Mouse (Mus musculus): ENCODE data around the gene Zfp646.
"Not testable (repeated sequence)": the region's sequence is repeated elsewhere in the genome, so short reads cannot be mapped to it uniquely, and the experiment has no call there.

Gene Zfp646

GRCm38 (mm10) chr7:127886551-127886950, 10.5 kb downstream of the Zfp646 start:
- no peak for DNase-seq

GRCm38 (mm10) chr7:127887191-127887590, 11.2 kb downstream of the Zfp646 start:
- no peak for DNase-seq

GRCm38 (mm10) chr7:127887781-127888180, 11.8 kb downstream of the Zfp646 start:
- DNase-seq: no peak

GRCm38 (mm10) chr7:127888821-127889220, 12.8 kb downstream of the Zfp646 start:
- DNase-seq: no peak

GRCm38 (mm10) chr7:127890798-127891197, 14.8 kb downstream of the Zfp646 start, which contains the start of gene Prss53:
Gene Prss53 (minus strand): TSS chr7:127890970.
- no peak for DNase-seq

- no peak for DNase-seq
These were observed 18.5 kb downstream of the Zfp646 start for GRCm38 (mm10) chr7:127894480-127894879.

GRCm38 (mm10) chr7:127895442-127895841, 19.4 kb downstream of the Zfp646 start, which contains the start of the genes Gm21974 and Vkorc1:
Gene Gm21974 (minus strand): TSS chr7:127895454.
Gene Vkorc1 (minus strand): TSS chr7:127895617.
- peak; percentile 98 for DNase-seq

GRCm38 (mm10) chr7:127895891-127896290, 19.9 kb downstream of the Zfp646 start:
- DNase-seq: not testable (repeated sequence)

GRCm38 (mm10) chr7:127896384-127896783, 20.4 kb downstream of the Zfp646 start:
- DNase-seq: peak; percentile 69

- DNase-seq: no peak
These were observed 21.5 kb downstream of the Zfp646 start for GRCm38 (mm10) chr7:127897542-127897941.

- no peak for DNase-seq
These were observed 22.3 kb downstream of the Zfp646 start for GRCm38 (mm10) chr7:127898179-127898956.

- no peak for DNase-seq
These were observed 24.0 kb downstream of the Zfp646 start for GRCm38 (mm10) chr7:127899997-127900396.

- no peak for DNase-seq
These were observed 25.8 kb downstream of the Zfp646 start for GRCm38 (mm10) chr7:127901772-127902171.

- peak; percentile 81 for DNase-seq
These were observed 28.2 kb downstream of the Zfp646 start, which contains the start of gene Bckdk for GRCm38 (mm10) chr7:127903971-127904796. Gene Bckdk (plus strand): TSS chr7:127904082.

- DNase-seq: no peak
These were observed 31.9 kb downstream of the Zfp646 start for GRCm38 (mm10) chr7:127907939-127908338.

GRCm38 (mm10) chr7:127908656-127909055, 32.6 kb downstream of the Zfp646 start:
- DNase-seq: no peak

GRCm38 (mm10) chr7:127912190-127912871, 36.3 kb downstream of the Zfp646 start, which contains the start of gene Kat8:
Gene Kat8 (plus strand): TSS chr7:127912516.
- peak; percentile 86 for DNase-seq

GRCm38 (mm10) chr7:127912938-127913337, 36.9 kb downstream of the Zfp646 start:
- DNase-seq: no peak

GRCm38 (mm10) chr7:127915293-127915692, 39.3 kb downstream of the Zfp646 start:
- no peak for DNase-seq

- DNase-seq: no peak
These were observed 42.2 kb downstream of the Zfp646 start for GRCm38 (mm10) chr7:127918203-127918602.

- no peak for DNase-seq
These were observed 43.3 kb downstream of the Zfp646 start for GRCm38 (mm10) chr7:127919290-127919689.

GRCm38 (mm10) chr7:127921516-127921915, 45.5 kb downstream of the Zfp646 start:
- DNase-seq: no peak

All from cerebellum, adult 11-12 months (tissue).